Mouse (Mus musculus) embryonic facial prominence, embryonic 11.5 days (tissue): ENCODE measurements at regions not wholly inside any gene's neighbourhood (a gene's known extent, or its start where the extent isn't known, plus 50 kb on each side); places are given as distances from the start of the nearest gene placed in this dataset.

Experiments used
- ATAC-seq: fragments of 200-750 bp; cut with Nextera tagmentation; replicated peaks from 2 replicates; pipeline ENCODE4 v1.8.0; 2017; ENCODE audit warnings: low read depth; ENCODE audit not compliant: insufficient number of reproducible peaks, low FRiP score, low TSS enrichment
- DNase-seq: peaks from one replicate; pipeline ENCODE4 v3.0.0-alpha.2; 2015; ENCODE audit warnings: low spot score
- H3K27ac ChIP-seq: fragments of 300-500 bp; sonication (generic); replicated peaks from 2 replicates; pipeline ENCODE4 v1.5.1; 2014; ENCODE audit warnings: mild to moderate bottlenecking, low read depth, low read length, control low read depth
- H3K27me3 ChIP-seq: fragments of 300-500 bp; sonication (generic); 2 replicates; pipeline ENCODE4 v1.6.1; 2014; ENCODE audit warnings: mild to moderate bottlenecking, low read length, moderate library complexity, mixed read lengths; ENCODE audit not compliant: control insufficient read depth, insufficient read depth
- H3K36me3 ChIP-seq: fragments of 300-500 bp; sonication (generic); replicated peaks from 2 replicates; pipeline ENCODE4 v1.6.1; 2014; ENCODE audit warnings: low read depth, mild to moderate bottlenecking, low read length, moderate library complexity, mixed read lengths; ENCODE audit not compliant: control insufficient read depth, insufficient read depth
- H3K4me1 ChIP-seq: fragments of 300-500 bp; sonication (generic); 2 replicates; pipeline ENCODE4 v1.6.1; 2014; ENCODE audit warnings: low read length, mixed read lengths; ENCODE audit not compliant: control insufficient read depth, insufficient read depth
- H3K4me2 ChIP-seq: fragments of 300-500 bp; sonication (generic); 2 replicates; pipeline ENCODE4 v1.6.1; 2014; ENCODE audit warnings: low read depth, mild to moderate bottlenecking, control low read depth, low read length, moderate library complexity
- H3K4me3 ChIP-seq: fragments of 300-500 bp; sonication (generic); 2 replicates; pipeline ENCODE4 v1.5.1; 2014; ENCODE audit warnings: low read depth, low read length, control low read depth
- H3K9ac ChIP-seq: fragments of 300-500 bp; sonication (generic); replicated peaks from 2 replicates; pipeline ENCODE4 v1.6.1; 2014; ENCODE audit warnings: mild to moderate bottlenecking, control low read depth, low read length
- H3K9me3 ChIP-seq: fragments of 300-500 bp; sonication (generic); replicated peaks from 2 replicates; pipeline ENCODE4 v1.6.1; 2016; ENCODE audit warnings: mild to moderate bottlenecking, low read length, inconsistent platforms, mixed read lengths; ENCODE audit not compliant: control insufficient read depth
- WGBS: fragments of 180-500 bp; shearing (Covaris S2); extraction: QIAGEN DNeasy Blood & Tissue Kit; methylation state at CpG from one replicate; pipeline ENCODE4 v1.1.7; 2014; 5-methylcytosine and 5-hydroxymethylcytosine counted together

DNA sequence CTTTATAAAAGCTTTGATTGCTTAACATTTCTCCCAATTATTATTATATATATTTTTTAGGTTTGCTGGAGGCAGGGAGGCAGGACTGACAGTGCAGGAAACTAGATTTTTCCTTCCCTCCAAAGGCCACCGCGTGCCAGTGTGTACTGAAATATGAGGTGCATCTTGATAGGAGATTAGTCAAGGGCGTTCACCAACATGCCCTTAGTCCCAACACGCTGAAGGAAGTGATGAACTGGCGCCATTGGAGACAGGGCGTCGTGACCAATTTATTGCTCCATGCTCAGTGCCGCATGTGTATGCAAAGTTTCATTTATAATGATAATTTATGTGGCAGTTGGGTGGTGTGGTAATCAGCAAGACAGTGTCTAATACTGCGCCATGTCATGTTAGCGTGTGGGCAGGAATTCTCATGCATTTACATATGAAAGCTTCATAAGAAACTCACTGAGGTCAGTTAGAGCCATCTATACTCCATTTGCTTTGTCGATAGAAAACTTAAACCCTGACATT, 66.2 kb downstream of the Isl1 start:
- Histone ChIP-seq H3K4me1 (no peaks in the 10 kb centered on the region), H3K27me3 (no peaks in the 10 kb centered on the region), H3K27ac (no peak overlapping the region), H3K4me3 (no peak overlapping the region), H3K9ac (no peak overlapping the region), H3K9me3 (no peaks in the 10 kb centered on the region), H3K36me3 (no peaks in the 10 kb centered on the region), H3K4me2 (no peak overlapping the region)
- no peak for DNase-seq
- ATAC-seq: no peak
- WGBS: 91% methylated on average over 11 of the region's 11 CpGs

DNA sequence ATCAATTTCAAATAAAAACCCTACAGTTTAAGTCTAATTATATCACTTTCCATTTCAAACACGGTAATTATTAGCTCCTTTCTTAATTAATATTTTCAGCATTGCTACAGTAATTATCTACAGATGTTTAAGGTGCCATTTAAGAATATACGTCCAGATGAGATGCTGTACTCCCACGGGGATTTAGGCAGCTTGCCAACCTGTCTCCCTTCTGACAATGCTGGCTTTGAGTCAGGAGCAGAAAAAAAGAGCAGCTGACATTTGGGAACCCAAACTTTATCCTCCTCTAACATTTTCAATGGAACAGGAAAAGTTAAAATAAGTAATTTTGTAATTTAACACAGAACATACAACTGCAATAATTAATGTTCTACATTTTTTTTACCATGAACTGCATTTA, 94.4 kb downstream of the Isl1 start:
- no peak overlapping the region for H3K9ac ChIP-seq
- H3K27me3 ChIP-seq: no peaks in the 10 kb centered on the region
- no peak for DNase-seq
- H3K27ac ChIP-seq: no peak overlapping the region
- H3K4me3 ChIP-seq: no peak overlapping the region
- no peaks in the 10 kb centered on the region for H3K36me3 ChIP-seq
- no peak for ATAC-seq
- no peak overlapping the region for H3K4me2 ChIP-seq
- 39% methylated on average over 3 of the region's 3 CpGs for WGBS
- H3K4me1 ChIP-seq: no peaks in the 10 kb centered on the region
- H3K9me3 ChIP-seq: no peaks in the 10 kb centered on the region

DNA sequence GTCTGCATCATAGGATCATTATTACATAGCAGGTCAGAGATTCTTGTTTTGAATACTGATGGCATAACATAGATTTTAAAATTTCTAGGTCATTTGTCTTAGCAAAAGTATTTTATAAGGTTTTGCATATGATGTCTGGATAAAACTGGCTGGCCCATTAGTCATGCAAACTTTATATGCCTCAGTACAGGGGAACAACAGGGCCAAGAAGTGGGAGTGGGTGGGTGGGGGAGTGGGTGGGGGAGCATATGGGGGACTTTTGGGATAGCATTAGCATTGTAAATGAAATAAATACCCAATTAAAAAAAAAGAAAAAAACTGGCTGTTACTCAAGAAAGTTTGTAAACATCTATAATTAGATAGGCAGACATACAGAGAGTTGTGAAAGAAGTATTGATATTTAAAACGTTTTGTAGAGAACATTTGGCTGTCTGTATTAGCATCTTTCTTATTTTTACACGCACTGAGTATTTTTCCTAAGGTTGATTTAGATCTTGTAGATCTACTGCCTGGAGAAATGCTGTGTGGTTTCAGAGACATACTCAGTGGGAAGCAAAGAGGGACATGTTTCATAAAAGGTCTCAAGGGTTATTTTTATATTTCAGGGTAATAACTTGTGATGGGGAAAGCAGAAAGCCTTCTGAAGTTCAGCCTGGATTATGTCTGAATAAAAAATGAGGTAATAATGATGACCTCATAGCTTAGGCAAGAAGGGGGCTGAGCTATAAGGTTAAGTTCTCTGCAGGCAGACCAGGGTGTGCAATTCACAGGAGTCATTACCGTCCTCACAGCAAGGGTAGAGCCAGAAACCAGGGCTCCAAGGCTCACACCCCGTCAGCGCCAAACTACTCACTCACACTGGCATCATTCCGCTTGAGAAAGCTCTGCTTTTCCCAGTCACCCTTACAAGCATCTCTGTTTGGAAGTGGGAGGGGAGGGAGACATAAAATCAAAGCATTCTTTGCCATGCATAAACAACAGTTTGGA, 95.4 kb downstream of the Isl1 start:
- H3K4me2 ChIP-seq: no peak overlapping the region
- H3K36me3 ChIP-seq: no peaks in the 10 kb centered on the region
- H3K4me3 ChIP-seq: no peak overlapping the region
- no peak overlapping the region for H3K27ac ChIP-seq
- no peak overlapping the region for H3K9ac ChIP-seq
- H3K4me1 ChIP-seq: no peaks in the 10 kb centered on the region
- no peaks in the 10 kb centered on the region for H3K27me3 ChIP-seq
- 43% methylated on average over 6 of the region's 6 CpGs for WGBS
- H3K9me3 ChIP-seq: no peaks in the 10 kb centered on the region
- no peak for ATAC-seq
- no peak for DNase-seq

DNA sequence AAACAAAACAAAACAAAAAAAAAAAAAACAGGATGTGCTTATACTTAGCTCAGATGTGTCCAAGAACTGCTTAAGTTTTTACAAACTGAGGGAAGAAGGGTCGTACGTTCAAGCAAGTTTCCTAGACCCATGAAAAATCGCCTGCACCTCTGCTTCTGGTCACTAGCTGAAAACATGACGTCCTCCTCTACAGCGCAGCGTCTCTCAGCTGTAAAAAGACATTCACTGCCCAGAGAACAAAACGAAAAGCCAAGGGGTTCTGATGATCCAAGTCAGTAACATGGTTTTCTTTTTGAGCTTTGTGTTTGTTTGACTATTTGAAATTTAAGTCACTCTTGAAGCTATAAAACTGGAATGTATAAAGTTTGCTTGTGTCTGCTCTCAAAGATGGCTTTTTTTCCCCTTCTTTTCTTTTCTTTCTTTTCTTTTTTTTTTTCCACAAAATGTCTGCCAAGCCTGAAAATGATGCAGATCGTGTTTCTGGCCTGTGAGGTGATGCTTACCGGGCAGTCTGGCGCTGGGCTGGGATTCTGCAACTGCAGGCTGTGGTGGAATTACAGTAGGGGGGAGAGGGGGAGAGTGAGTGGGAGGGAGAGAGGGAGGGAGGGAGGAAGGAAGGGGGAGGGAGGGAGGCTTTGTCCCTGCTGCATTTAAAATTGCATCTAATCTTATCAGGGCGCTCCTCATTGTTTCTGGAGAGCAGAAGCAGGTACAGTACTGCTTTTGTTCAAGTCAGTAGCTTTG, 108.1 kb downstream of the Isl1 start:
- H3K9ac ChIP-seq: peak overlapping the region; percentile 46
- no peaks in the 10 kb centered on the region for H3K27me3 ChIP-seq
- no peaks in the 10 kb centered on the region for H3K36me3 ChIP-seq
- peak overlapping the region; percentile 35 for H3K4me2 ChIP-seq
- 2% methylated on average over 11 of the region's 11 CpGs for WGBS
- H3K27ac ChIP-seq: peak overlapping the region; percentile 36; the same call in 1 of the 2 replicates
- DNase-seq: peak; percentile 74
- no peak overlapping the region for H3K4me3 ChIP-seq
- no peaks in the 10 kb centered on the region for H3K4me1 ChIP-seq
- ATAC-seq: peak; percentile 94
- no peaks in the 10 kb centered on the region for H3K9me3 ChIP-seq

DNA sequence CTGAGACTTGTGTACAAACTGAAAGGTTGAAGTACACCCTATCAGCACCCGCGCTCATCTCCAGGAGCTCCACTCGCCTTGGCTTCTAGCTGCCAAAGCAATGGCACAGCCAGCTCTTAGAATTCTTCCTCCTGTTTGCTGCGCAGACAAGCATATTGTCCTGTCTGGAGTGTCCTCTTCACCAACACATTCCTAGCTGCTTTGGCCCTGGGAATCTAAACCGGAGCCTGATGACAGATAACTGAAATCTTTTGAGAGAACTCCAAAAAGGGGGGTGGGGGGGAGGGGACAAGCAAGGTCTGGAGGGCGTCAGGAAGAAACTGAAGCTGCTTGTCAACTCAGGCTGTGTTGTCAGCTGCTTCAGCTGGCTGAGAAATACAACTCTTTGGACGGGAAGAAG, 122.4 kb downstream of the Isl1 start:
- no peak for ATAC-seq
- 61% methylated on average over 7 of the region's 7 CpGs for WGBS
- no peak overlapping the region for H3K4me3 ChIP-seq
- no peak overlapping the region for H3K4me2 ChIP-seq
- H3K9me3 ChIP-seq: no peaks in the 10 kb centered on the region
- H3K9ac ChIP-seq: no peak overlapping the region
- H3K36me3 ChIP-seq: no peaks in the 10 kb centered on the region
- H3K27me3 ChIP-seq: no peaks in the 10 kb centered on the region
- DNase-seq: no peak
- no peaks in the 10 kb centered on the region for H3K4me1 ChIP-seq
- no peak overlapping the region for H3K27ac ChIP-seq

DNA sequence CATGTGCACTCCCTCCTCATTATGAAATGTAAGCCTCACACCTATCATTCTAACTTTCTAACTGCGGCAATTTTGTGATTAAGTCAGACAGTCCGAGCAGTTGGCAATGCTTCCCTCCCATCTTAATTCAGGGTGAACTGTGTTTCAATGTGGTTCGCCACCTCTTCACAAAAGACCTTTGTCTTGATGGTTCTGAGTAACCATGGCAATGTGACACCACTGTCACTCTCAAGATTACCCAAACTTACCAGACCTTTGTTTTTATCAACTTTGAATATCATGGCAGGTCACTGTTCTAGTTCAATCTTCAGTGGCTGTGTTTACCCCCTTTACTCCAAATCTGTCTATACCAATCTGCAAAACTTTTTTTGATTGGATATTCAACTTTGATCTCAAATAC, 131.7 kb downstream of the Isl1 start:
- ATAC-seq (no peak), DNase-seq (no peak)
- H3K27me3 ChIP-seq: no peaks in the 10 kb centered on the region

DNA sequence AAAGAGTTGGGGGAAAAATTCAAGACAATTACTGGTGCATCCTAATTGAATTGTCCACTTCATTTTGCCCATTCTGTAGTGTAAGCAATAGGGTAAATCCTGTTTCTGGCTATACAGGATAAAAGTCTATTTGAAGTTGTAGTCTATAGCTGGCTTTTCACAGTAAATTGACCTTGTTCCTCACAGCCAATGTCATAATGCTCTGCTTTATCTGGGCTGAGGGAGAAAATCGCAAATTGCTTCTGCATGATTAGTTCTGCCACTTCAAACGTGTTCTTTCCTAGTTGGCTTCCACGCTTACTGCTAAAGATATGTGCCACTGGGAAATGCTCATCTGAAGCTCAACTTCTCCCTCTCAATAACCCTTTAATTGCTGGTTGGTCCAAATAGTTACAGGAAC, 134.5 kb downstream of the Isl1 start:
- H3K9me3 ChIP-seq: no peaks in the 10 kb centered on the region
- no peak overlapping the region for H3K27ac ChIP-seq
- H3K9ac ChIP-seq: no peak overlapping the region
- H3K4me1 ChIP-seq: no peaks in the 10 kb centered on the region
- no peaks in the 10 kb centered on the region for H3K36me3 ChIP-seq
- H3K4me2 ChIP-seq: no peak overlapping the region
- DNase-seq (peak; percentile 9), ATAC-seq (no peak)
- no peak overlapping the region for H3K4me3 ChIP-seq
- WGBS: 5% methylated on average over 3 of the region's 3 CpGs
- no peaks in the 10 kb centered on the region for H3K27me3 ChIP-seq

More for the DNA sequence above, 131.7 kb downstream of the Isl1 start:
- Histone ChIP-seq H3K4me3 (no peak overlapping the region), H3K9ac (no peak overlapping the region), H3K27ac (no peak overlapping the region), H3K36me3 (no peaks in the 10 kb centered on the region), H3K4me1 (no peaks in the 10 kb centered on the region), H3K9me3 (no peaks in the 10 kb centered on the region), H3K4me2 (no peak overlapping the region)
- WGBS: 30% methylated on average over 3 of the region's 3 CpGs

DNA sequence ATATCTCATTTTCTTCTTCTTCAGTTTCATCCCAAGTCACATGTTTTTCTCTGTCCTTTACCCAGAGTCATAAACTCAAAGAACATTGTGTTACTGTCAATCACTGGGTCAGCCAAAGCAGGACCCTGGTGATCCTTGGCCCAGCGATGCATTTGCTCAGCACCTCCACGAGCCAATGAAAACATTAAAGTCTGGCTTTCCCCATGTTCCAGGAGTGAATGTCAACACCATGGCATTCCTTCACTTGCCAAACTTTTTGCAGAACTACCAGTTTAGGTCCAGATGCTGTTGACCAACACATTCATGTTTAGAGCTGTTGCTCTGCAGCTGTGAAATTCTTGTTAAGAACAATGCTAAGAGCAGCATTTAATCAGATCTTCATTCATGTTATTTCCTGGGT, 135.6 kb downstream of the Isl1 start:
- Histone ChIP-seq H3K4me2 (no peak overlapping the region), H3K36me3 (no peaks in the 10 kb centered on the region), H3K27ac (no peak overlapping the region), H3K9me3 (no peaks in the 10 kb centered on the region), H3K27me3 (no peaks in the 10 kb centered on the region), H3K9ac (no peak overlapping the region), H3K4me1 (no peaks in the 10 kb centered on the region), H3K4me3 (no peak overlapping the region)
- WGBS: 47% methylated on average over 2 of the region's 2 CpGs
- DNase-seq: no peak
- ATAC-seq: no peak
